Mouse (Mus musculus) heart, postnatal 0 days (tissue): Measurements from ENCODE around the gene Smo. TPM values are rescaled to one million over a fixed set of nuclear protein-coding genes. Genes with fewer than 3 reads are reported as not detected.
A peak's percentile ranks its signal among the peaks of the same experiment; 100 is the strongest.

Source experiments
- ATAC-seq: fragments of 200-750 bp; cut with Nextera tagmentation; 2 replicates; pipeline ENCODE4 v1.8.0; 2017; ENCODE audit warnings: low read depth, moderate number of reproducible peaks, moderate library complexity; ENCODE audit not compliant: insufficient read depth
- DNase-seq: peaks from one replicate; pipeline ENCODE4 v3.0.0-alpha.2; 2016; ENCODE audit warnings: low spot score
- H3K27ac ChIP-seq: fragments of 300-500 bp; sonication (generic); 2 replicates; pipeline ENCODE4 v1.5.1; 2014; ENCODE audit warnings: low read depth, mild to moderate bottlenecking
- H3K27me3 ChIP-seq: fragments of 300-500 bp; sonication (generic); 2 replicates; pipeline ENCODE4 v1.6.1; 2014; ENCODE audit warnings: low read length, mixed read lengths; ENCODE audit not compliant: control insufficient read depth, insufficient read depth
- H3K36me3 ChIP-seq: fragments of 300-500 bp; sonication (generic); replicated peaks from 2 replicates; pipeline ENCODE4 v1.6.1; 2014; ENCODE audit warnings: low read length, mixed read lengths; ENCODE audit not compliant: control insufficient read depth, insufficient read depth
- H3K4me1 ChIP-seq: fragments of 300-500 bp; sonication (generic); 2 replicates; pipeline ENCODE4 v1.6.1; 2014; ENCODE audit warnings: antibody characterized with exemption; ENCODE audit not compliant: control insufficient read depth, insufficient read depth
- H3K4me2 ChIP-seq: fragments of 300-500 bp; sonication (generic); 2 replicates; pipeline ENCODE4 v1.6.1; 2014; ENCODE audit warnings: low read depth, mild to moderate bottlenecking, low read length, moderate library complexity
- H3K4me3 ChIP-seq: fragments of 300-500 bp; sonication (generic); 2 replicates; pipeline ENCODE4 v1.5.1; 2014; ENCODE audit warnings: low read depth, low read length
- H3K9ac ChIP-seq: fragments of 300-500 bp; sonication (generic); replicated peaks from 2 replicates; pipeline ENCODE4 v1.6.1; 2014; ENCODE audit warnings: low read depth, low read length, mixed read lengths
- H3K9me3 ChIP-seq: fragments of 300-500 bp; sonication (generic); replicated peaks from 2 replicates; pipeline ENCODE4 v1.6.1; 2016; ENCODE audit warnings: low read length; ENCODE audit not compliant: control insufficient read depth
- CTCF ChIP-seq: IDR thresholded peaks from 2 replicates; pipeline ENCODE4 v1.5.1; 2016; ENCODE audit warnings: antibody characterized with exemption, control low read depth, low read depth
- EP300 ChIP-seq: IDR thresholded peaks from 2 replicates; pipeline ENCODE4 v1.6.1; 2016; ENCODE audit warnings: antibody characterized with exemption, low read depth
- WGBS: fragments of 180-500 bp; shearing (Covaris S2); extraction: QIAGEN DNeasy Blood & Tissue Kit; methylation state at CpG from one replicate; pipeline ENCODE4 v1.1.7; 2014; 5-methylcytosine and 5-hydroxymethylcytosine counted together
- polyA plus RNA-seq: library from polyadenylated mRNA; unstranded; fragments of >200 nt; fragmentation: Nextera tagmentation; extraction: Ambion mirVana; gene quantifications from 2 replicates; pipeline ENCODE4 v1.2.1, GENCODE M21; 2015
- total RNA-seq: library from RNA; depleted of rRNA; stranded (reverse); fragments of >200 nt; gene quantifications from 2 replicates; pipeline ENCODE4 v1.2.3, GENCODE M21; 2014; ENCODE audit warnings: low replicate concordance

Smo gene
- total and polyA plus RNA-seq, 2 experiments from 2014 or later = 7.1 to 50.9 TPM

GRCm38 (mm10) chr6:29728035-29728434 lies 7.3 kb upstream of the Smo start:
- 60% methylated on average over 3 of the region's 3 CpGs for WGBS
- H3K36me3 ChIP-seq = no peaks in the 10 kb centered on the region
- ATAC-seq (no peak), DNase-seq (no peak)
- H3K9me3 ChIP-seq = no peaks in the 10 kb centered on the region
- no peaks in the 10 kb centered on the region for H3K4me1 ChIP-seq
- no peak overlapping the region for H3K27ac ChIP-seq
- no peak for TF ChIP-seq CTCF
- TF ChIP-seq EP300 = no peak
- no peak overlapping the region for H3K4me3 ChIP-seq
- H3K9ac ChIP-seq = no peak overlapping the region
- no peaks in the 10 kb centered on the region for H3K27me3 ChIP-seq
- no peak overlapping the region for H3K4me2 ChIP-seq

- no peaks in the 10 kb centered on the region for H3K9me3 ChIP-seq
- H3K27me3 ChIP-seq = no peaks in the 10 kb centered on the region
- no peak overlapping the region for H3K4me2 ChIP-seq
- H3K4me3 ChIP-seq = no peak overlapping the region
- H3K9ac ChIP-seq = no peak overlapping the region
- ATAC-seq (no peak), DNase-seq (no peak)
- H3K36me3 ChIP-seq = no peaks in the 10 kb centered on the region
- no peaks in the 10 kb centered on the region for H3K4me1 ChIP-seq
- TF ChIP-seq CTCF = no peak
- TF ChIP-seq EP300 = no peak
- WGBS = 50% methylated on average over 1 of the region's 1 CpGs
- H3K27ac ChIP-seq = no peak overlapping the region
These were observed 5.8 kb upstream of the Smo start for GRCm38 (mm10) chr6:29729491-29729890.

- peak overlapping the region; percentile 94 for H3K27ac ChIP-seq
- DNase-seq = peak; percentile 67
- H3K9ac ChIP-seq = peak overlapping the region; percentile 97
- WGBS = under 1% methylated on average over 69 of the region's 75 CpGs
- no peak for TF ChIP-seq EP300
- no peak for TF ChIP-seq CTCF
- peaks cover 18% of the 10 kb centered on the region; the same call in 1 of the 2 replicates for H3K4me1 ChIP-seq
- no peaks in the 10 kb centered on the region for H3K9me3 ChIP-seq
- H3K4me3 ChIP-seq = peak overlapping the region; percentile 91
- no peaks in the 10 kb centered on the region for H3K27me3 ChIP-seq
- ATAC-seq = peak; percentile 74
- H3K4me2 ChIP-seq = peak overlapping the region; percentile 85
- H3K36me3 ChIP-seq = no peaks in the 10 kb centered on the region
These were observed 567 bp downstream of the Smo start for GRCm38 (mm10) chr6:29735689-29736451.

GRCm38 (mm10) chr6:29736610-29737458 lies 1.5 kb downstream of the Smo start:
- DNase-seq (no peak), ATAC-seq (no peak)
- peak overlapping the region; percentile 91 for H3K4me3 ChIP-seq
- peak overlapping the region; percentile 85 for H3K4me2 ChIP-seq
- peaks cover 18% of the 10 kb centered on the region; the same call in 1 of the 2 replicates for H3K4me1 ChIP-seq
- TF ChIP-seq EP300 (no peak), CTCF (no peak)
- 11% methylated on average over 13 of the region's 13 CpGs for WGBS
- H3K9me3 ChIP-seq = no peaks in the 10 kb centered on the region
- no peaks in the 10 kb centered on the region for H3K36me3 ChIP-seq
- no peaks in the 10 kb centered on the region for H3K27me3 ChIP-seq
- H3K27ac ChIP-seq = peak overlapping the region; percentile 94
- peak overlapping the region; percentile 97 for H3K9ac ChIP-seq

- Histone ChIP-seq H3K27ac (no peak overlapping the region), H3K27me3 (no peaks in the 10 kb centered on the region), H3K4me1 (no peaks in the 10 kb centered on the region), H3K9ac (no peak overlapping the region), H3K4me3 (no peak overlapping the region), H3K4me2 (no peak overlapping the region), H3K9me3 (peaks cover 9% of the 10 kb centered on the region), H3K36me3 (peaks cover 28% of the 10 kb centered on the region)
- WGBS = 78% methylated on average over 3 of the region's 3 CpGs
- TF ChIP-seq CTCF = no peak
- no peak for TF ChIP-seq EP300
- ATAC-seq (no peak), DNase-seq (no peak)
These were observed 16.3 kb downstream of the Smo start for GRCm38 (mm10) chr6:29751466-29752152.
